Mouse (Mus musculus) layer of hippocampus, adult 9-11 months (tissue): ENCODE results near the gene Inpp5e.
"Not testable (repeated sequence)": the region's sequence is repeated elsewhere in the genome, so short reads cannot be mapped to it uniquely, and the experiment has no call there.

ENCODE experiments used
- DNase-seq: peaks from one replicate; pipeline ENCODE4 v3.0.0; 2022

Gene Inpp5e

GRCm38 (mm10) chr2:26417066-26417465 is 8.1 kb upstream of the Inpp5e start:
- no peak for DNase-seq

- no peak for DNase-seq
These were observed 2.0 kb upstream of the Inpp5e start for GRCm38 (mm10) chr2:26410931-26411411.

GRCm38 (mm10) chr2:26410091-26410490 is 1.1 kb upstream of the Inpp5e start:
- DNase-seq: no peak

GRCm38 (mm10) chr2:26409362-26409761 is 359 bp upstream of the Inpp5e start:
- DNase-seq: no peak

- no peak for DNase-seq
These were observed 5.7 kb downstream of the Inpp5e start for GRCm38 (mm10) chr2:26403306-26403705.

- no peak for DNase-seq
These were observed 6.7 kb downstream of the Inpp5e start for GRCm38 (mm10) chr2:26402265-26402664.

GRCm38 (mm10) chr2:26401023-26401422 is 8.0 kb downstream of the Inpp5e start:
- no peak for DNase-seq

GRCm38 (mm10) chr2:26400296-26400695 is 8.7 kb downstream of the Inpp5e start:
- no peak for DNase-seq

GRCm38 (mm10) chr2:26399647-26400046 is 9.4 kb downstream of the Inpp5e start:
- DNase-seq: no peak

- no peak for DNase-seq
These were observed 10.0 kb downstream of the Inpp5e start for GRCm38 (mm10) chr2:26398978-26399377.

GRCm38 (mm10) chr2:26391617-26392016 is 17.4 kb downstream of the Inpp5e start:
- DNase-seq: no peak

- DNase-seq: no peak
These were observed 18.0 kb downstream of the Inpp5e start for GRCm38 (mm10) chr2:26390954-26391353.

- peak; percentile 82 for DNase-seq
These were observed 19.8 kb downstream of the Inpp5e start, which contains the start of the genes Entr1 and Pmpca for GRCm38 (mm10) chr2:26389154-26389690. TSS of gene Entr1 (minus strand) at chr2:26389316. TSS of gene Pmpca (plus strand) at chr2:26389339.

GRCm38 (mm10) chr2:26388682-26389153 is 20.3 kb downstream of the Inpp5e start:
- DNase-seq: no peak

GRCm38 (mm10) chr2:26387713-26388112 is 21.3 kb downstream of the Inpp5e start:
- no peak for DNase-seq

- not testable (repeated sequence) for DNase-seq
These were observed 28.1 kb downstream of the Inpp5e start for GRCm38 (mm10) chr2:26380871-26381270.

- DNase-seq: peak; percentile 85
These were observed 28.8 kb downstream of the Inpp5e start, which contains the start of gene Snapc4 for GRCm38 (mm10) chr2:26380131-26380771. TSS of gene Snapc4 (minus strand) at chr2:26380653.

GRCm38 (mm10) chr2:26372396-26372795 is 36.6 kb downstream of the Inpp5e start:
- DNase-seq: no peak

- DNase-seq: no peak
These were observed 40.4 kb downstream of the Inpp5e start for GRCm38 (mm10) chr2:26368572-26368971.

- DNase-seq: no peak
These were observed 41.1 kb downstream of the Inpp5e start for GRCm38 (mm10) chr2:26367911-26368310.

GRCm38 (mm10) chr2:26364738-26365465 is 44.1 kb downstream of the Inpp5e start:
- DNase-seq: no peak

GRCm38 (mm10) chr2:26363481-26363880 is 45.5 kb downstream of the Inpp5e start:
- DNase-seq: no peak

- DNase-seq: no peak
These were observed 46.0 kb downstream of the Inpp5e start for GRCm38 (mm10) chr2:26362991-26363390.

- peak; percentile 67 for DNase-seq
These were observed 48.2 kb downstream of the Inpp5e start, which contains the start of gene Card9 for GRCm38 (mm10) chr2:26360772-26361171. TSS of gene Card9 (minus strand) at chr2:26360918.
